In genomic region chr6:17308661-17309060, GRCm38 (mm10) we compare ENCODE assay signal across 9 mouse cellular contexts. TPM values are rescaled to one million over a fixed set of nuclear protein-coding genes. Genes with fewer than 3 reads are reported as not detected.
DNase-seq lines count a peak whose midpoint lies in the region; ATAC-seq and TF ChIP-seq lines count a peak whose summit lies in the region.
"Had no signal": no experiment of that assay in that cellular context is flagged by ENCODE, and none has a peak within 500 bp of the region (broad histone marks: within the 10 kb centered on the region; RNA-seq: fewer than 3 reads in every experiment).

No protein-coding gene starts in this region.

- TF ChIP-seq CTCF in kidney, adult 2 months (conservative IDR thresholded peaks at IDR 0.05; ENCODE audit: insufficient read depth, insufficient read length, low read depth, low read length) = no peak

- DNase-seq in kidney, adult 2 months = peak; percentile 25
- DNase-seq in kidney, postnatal 25 days = no peak
- DNase-seq in adipocyte (ENCODE audit: low spot score) = peak; percentile 88
- peak; percentile 38 for DNase-seq in lung, postnatal 10 days
- DNase-seq in urinary bladder, adult 2 months (ENCODE audit: low spot score) = no peak
- DNase-seq in layer of hippocampus, adult 11-12 months (ENCODE audit: low spot score) = no peak
- DNase-seq in frontal cortex, postnatal 10 days (ENCODE audit: low spot score in 2 of 2) = no peak

- ATAC-seq in heart, embryonic 11.5 days (replicated peaks; ENCODE audit: insufficient number of reproducible peaks, low FRiP score, low TSS enrichment) = no peak

- 61% methylated on average over 2 of the region's 2 CpGs for WGBS in kidney, adult 2 months
- 41% methylated on average over 2 of the region's 2 CpGs for WGBS in heart, embryonic 11.5 days (ENCODE audit: insufficient replicate concordance)

- no peaks in the 10 kb centered on the region for H3K36me3 ChIP-seq in kidney, adult 2 months (ENCODE audit: control insufficient read depth, insufficient read depth, low read length)
- no peaks in the 10 kb centered on the region for H3K36me3 ChIP-seq in heart, embryonic 11.5 days (ENCODE audit: control insufficient read depth, insufficient read depth, low read length)
- H3K36me3 ChIP-seq: embryonic facial prominence, embryonic 12.5 days had no signal

- no peak overlapping the region for H3K27ac ChIP-seq in kidney, adult 2 months (ENCODE audit: insufficient read depth, low read depth, low read length)
- no peak overlapping the region for H3K27ac ChIP-seq in heart, embryonic 11.5 days (ENCODE audit: low read depth, low read length)
- H3K27ac ChIP-seq: embryonic facial prominence, embryonic 12.5 days had no signal

- no peaks in the 10 kb centered on the region for H3K27me3 ChIP-seq in kidney, adult 2 months (replicated peaks; ENCODE audit: control insufficient read depth, insufficient read depth, low read length)
- H3K27me3 ChIP-seq in heart, embryonic 11.5 days (ENCODE audit: control insufficient read depth, insufficient read depth, low read length) = peaks cover 5% of the 10 kb centered on the region; the same call in 1 of the 2 replicates

- H3K4me3 ChIP-seq in kidney, adult 2 months (ENCODE audit: insufficient read depth, low read depth, low read length) = 0 out of 2 replicates have a peak overlapping the region, but pooled peaks have one; percentile 1
- H3K4me3 ChIP-seq in heart, embryonic 11.5 days (ENCODE audit: low read depth, low read length) = 0 out of 2 replicates have a peak overlapping the region, but pooled peaks have one; percentile 3

- no peak for TF ChIP-seq POLR2A in kidney, adult 2 months (IDR thresholded peaks at IDR 0.05; ENCODE audit: low read depth, low read length)

- H3K4me2 ChIP-seq in heart, embryonic 11.5 days = peak overlapping the region; percentile 95; the same call in 1 of the 2 replicates

- no peaks in the 10 kb centered on the region for H3K9me3 ChIP-seq in heart, embryonic 11.5 days (replicated peaks; ENCODE audit: control insufficient read depth, low read length)
- H3K9me3 ChIP-seq: embryonic facial prominence, embryonic 12.5 days had no signal

- no peak overlapping the region for H3K9ac ChIP-seq in heart, embryonic 11.5 days (ENCODE audit: low read depth, low read length)
- H3K9ac ChIP-seq: embryonic facial prominence, embryonic 12.5 days had no signal

- 0 out of 2 replicates have a peak, but pooled peaks cover 5% of the 10 kb centered on the region for H3K4me1 ChIP-seq in kidney, adult 2 months (ENCODE audit: control insufficient read depth, insufficient read depth, low read length)
- no peaks in the 10 kb centered on the region for H3K4me1 ChIP-seq in heart, embryonic 11.5 days (ENCODE audit: control insufficient read depth, insufficient read depth, low read length)

RNA-seq across cellular contexts. Expression of gene Cav1, which starts 2.5 kb away (rescaled TPM):
- polyA plus RNA-seq in kidney, adult 2 months (2012; rRNA removed) = 149 and 197 TPM in 2 replicates
- polyA plus RNA-seq in heart, embryonic 11.5 days (2014; fragmentation: Nextera tagmentation; extraction: Ambion mirVana) = 69.2 and 81.5 TPM in 2 replicates
- 673 and 863 TPM in 2 replicates for polyA plus RNA-seq in urinary bladder, adult 2 months (2012; rRNA removed)

RNA-seq across cellular contexts. Expression of gene Cav2, which starts 27.7 kb away (rescaled TPM):
- 44.0 and 50.3 TPM in 2 replicates for polyA plus RNA-seq in kidney, adult 2 months (2012; rRNA removed)
- 13.7 and 15.9 TPM in 2 replicates for polyA plus RNA-seq in heart, embryonic 11.5 days (2014; fragmentation: Nextera tagmentation; extraction: Ambion mirVana)
- polyA plus RNA-seq in urinary bladder, adult 2 months (2012; rRNA removed) = 64.5 and 79.9 TPM in 2 replicates

Comparison
In these comparisons a context has a peak if more than half of its experiments do, and no peak if none do; other contexts are left out.
1. DNase-seq: peak in kidney, adult 2 months (single experiment), adipocyte (single experiment) and lung, postnatal 10 days (single experiment); none in kidney, postnatal 25 days (0 of 2), urinary bladder, adult 2 months (single experiment), layer of hippocampus, adult 11-12 months (single experiment) and frontal cortex, postnatal 10 days (0 of 2).